Mouse (Mus musculus): Measurements from ENCODE around the gene Slc26a6.

Slc26a6 gene

DNA sequence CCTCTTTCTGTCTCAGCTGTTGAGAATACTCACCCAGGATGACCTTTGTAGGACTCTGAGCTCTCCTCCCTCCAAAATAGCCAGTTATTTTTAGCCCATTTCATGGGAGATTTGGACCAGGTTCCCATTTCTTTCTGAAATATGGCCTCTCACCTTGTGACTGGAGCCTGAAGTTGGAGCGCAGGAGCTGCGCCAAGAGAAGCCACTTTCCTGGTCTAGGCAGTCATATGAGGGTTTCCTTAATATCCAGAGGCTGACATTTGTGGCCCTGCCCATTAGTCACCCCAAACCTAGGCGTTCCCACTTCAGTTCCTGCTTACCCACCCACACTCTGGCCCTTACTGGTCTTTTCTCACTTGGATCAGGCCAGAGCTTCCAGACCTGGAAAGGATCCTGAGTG, at the start of gene Slc26a6:
TSS of gene Slc26a6 (plus strand) at position 308 of the 400 bp plus-strand sequence.
- DNase-seq (ENCODE audit: low read depth, low spot score): no peak

DNA sequence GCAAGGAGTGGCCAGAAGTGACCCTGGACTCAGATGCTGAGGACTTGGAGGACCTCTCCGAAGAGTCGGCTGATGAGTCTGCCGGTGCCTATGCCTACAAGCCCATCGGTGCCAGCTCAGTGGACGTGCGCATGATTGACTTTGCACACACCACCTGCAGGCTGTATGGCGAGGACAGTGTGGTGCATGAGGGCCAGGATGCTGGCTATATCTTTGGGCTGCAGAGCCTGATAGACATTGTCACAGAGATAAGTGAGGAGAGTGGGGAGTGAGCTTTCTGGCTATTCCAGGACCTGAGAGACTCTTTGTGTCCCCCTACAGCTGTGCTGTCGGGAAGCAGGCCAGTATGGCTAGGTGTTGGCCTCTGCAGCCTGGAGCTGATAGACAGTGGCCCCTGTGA, 47.3 kb upstream of the Slc26a6 start:
- no peak for DNase-seq (ENCODE audit: low read depth, low spot score)

DNA sequence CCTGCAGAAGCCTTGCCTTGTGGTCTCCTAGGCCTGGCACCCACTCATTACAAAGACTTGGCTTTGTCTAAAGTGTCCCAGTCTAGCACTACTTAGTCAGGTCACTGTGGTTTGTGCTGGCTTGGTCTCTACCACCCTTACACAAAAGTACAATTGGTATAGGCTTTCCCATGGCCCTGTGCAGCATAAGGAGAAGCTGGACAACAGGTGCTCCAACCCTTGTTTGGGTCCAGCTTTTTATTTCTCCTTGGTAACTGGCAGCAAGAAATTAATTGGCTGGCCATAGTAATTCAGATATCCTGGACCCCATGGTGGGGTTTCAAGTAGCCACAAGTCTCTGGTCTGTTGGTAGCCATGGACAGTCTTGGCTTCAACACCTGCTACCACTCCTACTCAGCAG, 46.7 kb upstream of the Slc26a6 start:
- no peak for DNase-seq (ENCODE audit: low read depth, low spot score)

- no peak for DNase-seq (ENCODE audit: low read depth, low spot score)
These were observed 46.3 kb upstream of the Slc26a6 start for GRCm38 (mm10) chr9:108806831-108807230.

DNA sequence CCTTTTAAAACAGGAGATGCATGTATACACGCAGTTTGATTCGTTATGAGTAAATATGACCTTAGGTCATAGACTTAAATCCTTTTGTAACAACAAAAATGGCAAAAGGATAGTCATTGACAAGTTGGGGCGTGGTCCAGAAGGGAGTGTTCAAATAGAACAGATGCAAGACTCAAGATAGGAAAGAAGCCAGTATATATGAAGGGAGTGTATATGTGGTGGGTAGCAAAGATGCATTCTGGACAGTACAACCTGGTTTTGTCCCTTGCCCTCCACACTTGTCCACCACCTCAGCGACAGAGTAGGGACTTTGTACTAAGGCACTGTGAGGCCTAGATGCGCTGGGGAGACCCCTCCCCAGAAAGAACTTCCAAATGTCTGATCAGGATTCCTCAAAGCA, 45.4 kb upstream of the Slc26a6 start:
- no peak for DNase-seq (ENCODE audit: low read depth, low spot score)

DNA sequence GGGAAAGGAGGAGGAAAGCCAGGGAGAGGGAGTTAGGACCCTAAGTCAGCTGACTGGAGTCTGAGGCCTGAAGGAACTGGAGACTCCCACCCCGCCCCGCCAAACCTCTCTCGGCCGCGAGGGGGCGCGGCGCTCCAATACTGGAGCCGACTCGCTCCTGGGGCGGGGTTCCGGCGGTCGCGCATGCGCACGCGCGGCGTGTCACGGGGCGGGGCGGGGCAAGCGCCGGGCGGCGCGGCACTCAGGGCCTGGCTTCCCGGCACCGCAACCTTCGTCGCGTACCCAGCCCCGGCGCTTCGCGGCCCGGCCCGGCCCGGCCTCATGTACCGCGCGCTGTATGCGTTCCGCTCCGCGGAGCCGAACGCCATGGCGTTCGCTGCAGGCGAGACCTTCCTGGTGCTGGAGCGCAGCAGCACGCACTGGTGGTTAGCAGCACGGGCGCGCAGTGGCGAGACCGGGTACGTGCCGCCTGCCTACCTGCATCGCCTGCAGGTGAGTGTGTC, 44.9 kb upstream of the Slc26a6 start, which contains the start of gene Nckipsd:
TSS of gene Nckipsd (plus strand) at position 206 of the 503 bp plus-strand sequence.
- DNase-seq (ENCODE audit: low read depth, low spot score): peak; percentile 96

GRCm38 (mm10) chr9:108809188-108809587, 43.9 kb upstream of the Slc26a6 start:
- no peak for DNase-seq (ENCODE audit: low read depth, low spot score)

DNA sequence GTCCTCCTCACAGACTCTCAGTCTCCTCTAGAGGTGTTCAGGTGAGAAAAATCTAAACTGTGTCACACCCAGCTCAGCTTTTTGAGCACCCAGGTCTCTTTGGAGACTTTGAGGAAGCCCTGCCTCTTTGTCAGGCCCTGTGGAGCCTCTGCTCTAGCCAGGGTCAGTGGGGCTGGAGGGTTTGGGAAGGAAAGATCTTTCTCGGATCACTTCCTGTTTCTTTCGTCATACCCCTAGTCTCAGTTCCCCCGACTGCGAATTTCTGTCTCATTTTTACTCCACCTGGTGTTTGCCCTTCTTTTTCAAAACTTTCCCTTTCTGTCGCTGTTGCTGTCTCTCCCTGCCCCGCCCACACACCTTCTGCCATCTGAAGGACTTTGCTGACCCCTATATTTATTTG, 43.4 kb upstream of the Slc26a6 start:
- no peak for DNase-seq (ENCODE audit: low read depth, low spot score)

DNA sequence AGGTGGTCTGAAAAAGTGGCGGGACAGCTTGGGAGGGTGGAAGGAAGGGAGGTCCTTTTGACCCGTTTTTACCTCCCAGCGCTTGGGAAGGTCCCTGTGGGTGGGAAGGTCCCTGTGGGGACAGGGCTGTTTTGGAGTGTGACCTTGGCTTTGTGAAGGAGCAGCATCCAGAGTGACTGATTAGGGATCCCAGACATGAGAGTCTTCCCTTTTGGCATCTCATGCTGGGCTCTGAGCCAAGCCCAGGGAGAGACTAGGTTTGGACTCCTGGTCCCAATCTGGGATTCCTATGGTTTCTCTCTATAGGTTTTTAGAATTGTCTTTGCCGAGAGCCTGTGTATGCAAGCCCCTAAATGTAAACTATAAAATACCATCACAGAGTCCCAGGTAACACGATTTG, 42.6 kb upstream of the Slc26a6 start:
- DNase-seq (ENCODE audit: low read depth, low spot score): no peak

DNA sequence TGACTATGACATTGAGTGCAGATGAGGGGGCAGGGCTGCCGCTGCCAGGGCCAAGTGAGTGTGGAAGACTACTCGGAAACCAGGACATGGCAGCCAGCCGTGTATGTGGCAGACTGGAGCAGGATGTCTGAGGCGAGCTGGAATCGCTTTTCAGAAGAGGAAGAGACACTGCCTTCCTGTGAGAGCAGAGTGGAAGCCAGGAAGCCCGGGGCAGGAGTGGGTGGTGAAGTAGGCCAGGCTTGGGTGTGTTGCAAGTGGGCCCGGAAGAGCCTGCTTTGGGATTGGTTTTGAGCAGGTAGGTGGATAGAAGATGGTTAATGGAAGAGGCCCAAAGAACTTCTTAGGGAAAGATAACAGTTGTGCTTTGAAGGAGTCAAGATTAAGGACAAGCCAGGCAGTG, 37.5 kb upstream of the Slc26a6 start:
- no peak for DNase-seq (ENCODE audit: low read depth, low spot score)

- peak; percentile 81 for DNase-seq (ENCODE audit: low read depth, low spot score)
These were observed 33.6 kb upstream of the Slc26a6 start for GRCm38 (mm10) chr9:108819495-108819894.

GRCm38 (mm10) chr9:108820077-108820476, 33.0 kb upstream of the Slc26a6 start:
- no peak for DNase-seq (ENCODE audit: low read depth, low spot score)

DNA sequence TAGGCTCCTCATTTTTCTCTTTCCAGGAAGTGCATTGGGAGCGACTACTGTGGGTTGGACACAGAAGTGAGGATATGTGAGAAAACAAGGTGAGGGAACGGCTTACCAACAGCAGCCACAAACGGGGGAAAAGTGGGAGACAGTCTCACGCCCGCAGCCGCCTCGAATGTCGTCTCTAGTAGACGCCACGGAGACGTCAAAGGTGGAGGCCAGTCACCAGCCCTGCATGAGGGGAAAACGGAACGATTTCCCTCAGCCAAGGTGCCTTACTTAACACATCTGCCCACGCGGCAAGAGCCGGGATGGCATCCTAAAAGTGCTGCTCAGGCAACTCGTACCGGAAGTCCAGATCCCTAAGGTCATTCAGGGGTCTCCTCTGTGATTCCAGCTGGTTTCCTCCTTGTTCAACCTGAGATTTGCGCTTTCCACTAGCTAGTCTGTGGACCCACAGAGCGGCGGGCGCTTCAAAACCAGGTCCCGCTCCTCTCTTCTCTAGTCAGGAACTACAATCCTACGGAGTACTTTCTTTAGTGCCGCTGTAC, 28.9 kb upstream of the Slc26a6 start:
- DNase-seq (ENCODE audit: low read depth, low spot score): peak; percentile 72

- DNase-seq (ENCODE audit: low read depth, low spot score): peak; percentile 97
These were observed 28.2 kb upstream of the Slc26a6 start for GRCm38 (mm10) chr9:108824755-108825413.

- DNase-seq (ENCODE audit: low read depth, low spot score): peak; percentile 97
These were observed 27.0 kb upstream of the Slc26a6 start, which contains the start of gene Celsr3 for GRCm38 (mm10) chr9:108825820-108826699. TSS of gene Celsr3 (plus strand) at chr9:108826320.

- peak; percentile 87 for DNase-seq (ENCODE audit: low read depth, low spot score)
These were observed 26.3 kb upstream of the Slc26a6 start for GRCm38 (mm10) chr9:108826700-108827340.

DNA sequence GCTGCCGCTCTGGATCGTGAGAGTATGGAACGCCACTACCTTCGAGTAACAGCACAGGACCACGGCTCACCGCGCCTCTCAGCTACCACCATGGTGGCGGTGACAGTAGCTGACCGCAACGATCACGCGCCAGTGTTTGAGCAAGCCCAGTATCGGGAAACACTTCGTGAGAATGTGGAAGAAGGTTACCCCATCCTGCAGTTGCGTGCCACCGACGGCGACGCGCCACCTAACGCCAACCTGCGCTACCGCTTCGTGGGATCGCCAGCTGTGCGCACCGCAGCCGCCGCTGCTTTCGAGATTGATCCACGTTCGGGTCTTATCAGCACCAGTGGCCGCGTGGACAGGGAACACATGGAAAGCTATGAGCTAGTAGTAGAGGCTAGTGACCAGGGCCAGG, 25.6 kb upstream of the Slc26a6 start:
- peak; percentile 51 for DNase-seq (ENCODE audit: low read depth, low spot score)

DNA sequence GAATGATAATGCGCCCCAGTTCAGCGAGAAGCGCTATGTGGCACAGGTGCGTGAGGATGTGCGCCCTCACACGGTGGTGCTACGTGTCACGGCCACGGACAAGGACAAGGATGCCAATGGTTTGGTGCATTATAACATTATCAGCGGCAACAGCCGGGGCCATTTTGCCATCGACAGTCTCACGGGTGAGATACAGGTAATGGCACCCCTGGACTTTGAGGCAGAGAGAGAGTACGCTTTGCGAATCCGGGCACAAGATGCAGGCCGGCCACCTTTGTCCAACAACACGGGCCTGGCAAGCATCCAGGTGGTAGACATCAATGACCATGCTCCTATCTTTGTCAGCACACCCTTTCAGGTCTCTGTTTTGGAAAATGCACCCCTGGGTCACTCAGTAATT, 25.2 kb upstream of the Slc26a6 start:
- no peak for DNase-seq (ENCODE audit: low read depth, low spot score)

GRCm38 (mm10) chr9:108831637-108832036, 21.4 kb upstream of the Slc26a6 start:
- DNase-seq (ENCODE audit: low read depth, low spot score): no peak

GRCm38 (mm10) chr9:108832390-108833108, 20.5 kb upstream of the Slc26a6 start:
- DNase-seq (ENCODE audit: low read depth, low spot score): peak; percentile 98

- DNase-seq (ENCODE audit: low read depth, low spot score): peak; percentile 73
These were observed 10.1 kb upstream of the Slc26a6 start for GRCm38 (mm10) chr9:108842989-108843388.
